Mouse (Mus musculus) heart, postnatal 0 days (tissue): Measurements from ENCODE around the gene Arl5a.

Experiments used
- CTCF ChIP-seq: IDR thresholded peaks from 2 replicates; pipeline ENCODE4 v1.5.1; 2016; ENCODE audit warnings: antibody characterized with exemption, control low read depth, low read depth
- EP300 ChIP-seq: IDR thresholded peaks from 2 replicates; pipeline ENCODE4 v1.6.1; 2016; ENCODE audit warnings: antibody characterized with exemption, low read depth

- TF ChIP-seq CTCF = no peak
- no peak for TF ChIP-seq EP300
These were observed 31.1 kb upstream of the Arl5a start for GRCm38 (mm10) chr2:52455606-52456479.
